Mouse (Mus musculus) E14TG2a.4 (cell line): Measurements from ENCODE around the gene Psen2.

Experiments used
- H3K27me3 ChIP-seq: 2 replicates; pipeline ENCODE4 v1.6.1; 2014; ENCODE audit warnings: low read length, control low read depth; ENCODE audit not compliant: insufficient read depth
- H3K36me3 ChIP-seq: 2 replicates; pipeline ENCODE4 v1.6.1; 2014; ENCODE audit warnings: low read length, control low read depth; ENCODE audit not compliant: insufficient read depth
- H3K4me1 ChIP-seq: replicated peaks from 2 replicates; pipeline ENCODE4 v1.6.1; 2014; ENCODE audit warnings: low read depth, low read length, control low read depth
- H3K4me3 ChIP-seq: replicated peaks from 2 replicates; pipeline ENCODE4 v1.5.1; 2014; ENCODE audit warnings: mild to moderate bottlenecking, low read length
- H3K9me3 ChIP-seq: 2 replicates; pipeline ENCODE4 v1.6.1; 2014; ENCODE audit warnings: low read length, control low read depth
- CTCF ChIP-seq: conservative IDR thresholded peaks from 2 replicates; pipeline ENCODE4 v1.5.1; 2014; ENCODE audit warnings: low read length
- NANOG ChIP-seq: IDR thresholded peaks from 2 replicates; pipeline ENCODE4 v1.6.1; 2014; ENCODE audit warnings: borderline replicate concordance, low read length, mixed read lengths
- POU5F1 ChIP-seq: IDR thresholded peaks from 2 replicates; pipeline ENCODE4 v1.6.1; 2014; ENCODE audit warnings: low read length, borderline replicate concordance

Gene Psen2

GRCm38 (mm10) chr1:180194781-180195471 lies 68.3 kb downstream of the Psen2 start:
- TF ChIP-seq NANOG (no peak), CTCF (no peak), POU5F1 (no peak)
- no peaks in the 10 kb centered on the region for H3K36me3 ChIP-seq
- peaks cover 29% of the 10 kb centered on the region for H3K27me3 ChIP-seq
- peak overlapping the region; percentile 86 for H3K4me3 ChIP-seq
- peaks cover 35% of the 10 kb centered on the region for H3K4me1 ChIP-seq
- no peaks in the 10 kb centered on the region for H3K9me3 ChIP-seq

GRCm38 (mm10) chr1:180194048-180194447 lies 69.2 kb downstream of the Psen2 start:
- peaks cover 35% of the 10 kb centered on the region for H3K4me1 ChIP-seq
- H3K36me3 ChIP-seq: no peaks in the 10 kb centered on the region
- TF ChIP-seq CTCF: no peak
- no peak for TF ChIP-seq POU5F1
- TF ChIP-seq NANOG: no peak
- peaks cover 21% of the 10 kb centered on the region for H3K27me3 ChIP-seq
- H3K4me3 ChIP-seq: 0 out of 2 replicates have a peak overlapping the region, but pooled peaks have one; percentile 5
- H3K9me3 ChIP-seq: no peaks in the 10 kb centered on the region

GRCm38 (mm10) chr1:180193391-180193935 lies 69.8 kb downstream of the Psen2 start:
- peaks cover 35% of the 10 kb centered on the region for H3K4me1 ChIP-seq

GRCm38 (mm10) chr1:180192866-180193265 lies 70.4 kb downstream of the Psen2 start:
- TF ChIP-seq NANOG (no peak), CTCF (no peak), POU5F1 (no peak)

More at GRCm38 (mm10) chr1:180193391-180193935, 69.8 kb downstream of the Psen2 start:
- H3K27me3 ChIP-seq: peaks cover 17% of the 10 kb centered on the region
- H3K4me3 ChIP-seq: no peak overlapping the region
- no peaks in the 10 kb centered on the region for H3K9me3 ChIP-seq
- H3K36me3 ChIP-seq: no peaks in the 10 kb centered on the region
- no peak for TF ChIP-seq POU5F1
- no peak for TF ChIP-seq NANOG
- TF ChIP-seq CTCF: no peak

GRCm38 (mm10) chr1:180191651-180192220 lies 71.5 kb downstream of the Psen2 start:
- H3K36me3 ChIP-seq: no peaks in the 10 kb centered on the region

More at GRCm38 (mm10) chr1:180192866-180193265, 70.4 kb downstream of the Psen2 start:
- Histone ChIP-seq H3K4me1 (peaks cover 35% of the 10 kb centered on the region), H3K9me3 (no peaks in the 10 kb centered on the region), H3K4me3 (no peak overlapping the region), H3K36me3 (no peaks in the 10 kb centered on the region), H3K27me3 (peaks cover 11% of the 10 kb centered on the region)

GRCm38 (mm10) chr1:180191112-180191511 lies 72.1 kb downstream of the Psen2 start:
- H3K9me3 ChIP-seq: no peaks in the 10 kb centered on the region
- no peaks in the 10 kb centered on the region for H3K27me3 ChIP-seq
- peaks cover 29% of the 10 kb centered on the region for H3K4me1 ChIP-seq
- H3K4me3 ChIP-seq: no peak overlapping the region
- no peak for TF ChIP-seq NANOG
- TF ChIP-seq CTCF: no peak
- TF ChIP-seq POU5F1: no peak
- no peaks in the 10 kb centered on the region for H3K36me3 ChIP-seq

More at GRCm38 (mm10) chr1:180191651-180192220, 71.5 kb downstream of the Psen2 start:
- peaks cover 35% of the 10 kb centered on the region for H3K4me1 ChIP-seq
- no peaks in the 10 kb centered on the region for H3K9me3 ChIP-seq
- peaks cover 3% of the 10 kb centered on the region for H3K27me3 ChIP-seq
- TF ChIP-seq CTCF: no peak
- TF ChIP-seq NANOG: no peak
- TF ChIP-seq POU5F1: no peak
- no peak overlapping the region for H3K4me3 ChIP-seq

GRCm38 (mm10) chr1:180188951-180189350 lies 74.3 kb downstream of the Psen2 start:
- H3K36me3 ChIP-seq: no peaks in the 10 kb centered on the region
- no peaks in the 10 kb centered on the region for H3K9me3 ChIP-seq
- H3K27me3 ChIP-seq: no peaks in the 10 kb centered on the region
- H3K4me3 ChIP-seq: no peak overlapping the region
- TF ChIP-seq POU5F1: no peak
- TF ChIP-seq CTCF: no peak
- no peak for TF ChIP-seq NANOG
- peaks cover 13% of the 10 kb centered on the region for H3K4me1 ChIP-seq

GRCm38 (mm10) chr1:180186371-180186770 lies 76.9 kb downstream of the Psen2 start:
- no peak overlapping the region for H3K4me3 ChIP-seq
- H3K9me3 ChIP-seq: no peaks in the 10 kb centered on the region
- TF ChIP-seq CTCF: no peak
- no peak for TF ChIP-seq POU5F1
- TF ChIP-seq NANOG: no peak
- H3K36me3 ChIP-seq: no peaks in the 10 kb centered on the region
- H3K4me1 ChIP-seq: peaks cover 9% of the 10 kb centered on the region
- no peaks in the 10 kb centered on the region for H3K27me3 ChIP-seq
